Mouse (Mus musculus) midbrain, embryonic 14.5 days (tissue): ENCODE measurements around the gene Eda. TPM values are rescaled to one million over a fixed set of nuclear protein-coding genes. Genes with fewer than 3 reads are reported as not detected.

Experiments
- ATAC-seq: fragments of 200-750 bp; cut with Nextera tagmentation; 2 replicates; pipeline ENCODE4 v1.8.0; 2017; ENCODE audit warnings: moderate number of reproducible peaks, moderate library complexity; ENCODE audit not compliant: low FRiP score, low TSS enrichment
- DNase-seq: peaks from one replicate; pipeline ENCODE4 v3.0.0-alpha.2; 2015
- H3K27ac ChIP-seq: fragments of 300-500 bp; sonication (generic); replicated peaks from 2 replicates; pipeline ENCODE4 v1.5.1; 2014; ENCODE audit warnings: mild to moderate bottlenecking, low read depth, low read length, moderate library complexity
- H3K27me3 ChIP-seq: fragments of 300-500 bp; sonication (generic); 2 replicates; pipeline ENCODE4 v1.6.1; 2014; ENCODE audit warnings: low read length, control low read depth, mixed read lengths; ENCODE audit not compliant: control insufficient read depth, insufficient read depth
- H3K36me3 ChIP-seq: fragments of 300-500 bp; sonication (generic); 2 replicates; pipeline ENCODE4 v1.6.1; 2014; ENCODE audit warnings: low read length, control low read depth; ENCODE audit not compliant: control insufficient read depth, insufficient read depth
- H3K4me1 ChIP-seq: fragments of 300-500 bp; sonication (generic); 2 replicates; pipeline ENCODE4 v1.6.1; 2014; ENCODE audit warnings: mild to moderate bottlenecking, antibody characterized with exemption, low read length, control low read depth; ENCODE audit not compliant: control insufficient read depth, insufficient read depth
- H3K4me2 ChIP-seq: fragments of 300-500 bp; sonication (generic); 2 replicates; pipeline ENCODE4 v1.6.1; 2014; ENCODE audit warnings: mild to moderate bottlenecking, low read length, moderate library complexity
- H3K4me3 ChIP-seq: fragments of 300-500 bp; sonication (generic); replicated peaks from 2 replicates; pipeline ENCODE4 v1.5.1; 2014; ENCODE audit warnings: low read depth, low read length
- H3K9ac ChIP-seq: fragments of 300-500 bp; sonication (generic); replicated peaks from 2 replicates; pipeline ENCODE4 v1.6.1; 2014; ENCODE audit warnings: mild to moderate bottlenecking, low read length, moderate library complexity
- H3K9me3 ChIP-seq: fragments of 300-500 bp; sonication (generic); 2 replicates; pipeline ENCODE4 v1.6.1; 2016; ENCODE audit warnings: low read length, control low read depth, mixed read lengths; ENCODE audit not compliant: control insufficient read depth
- WGBS: fragments of 180-500 bp; shearing (Covaris S2); extraction: QIAGEN DNeasy Blood & Tissue Kit; methylation state at CpG from one replicate; pipeline ENCODE4 v1.1.7; 2014; 5-methylcytosine and 5-hydroxymethylcytosine counted together
- polyA plus RNA-seq: library from polyadenylated mRNA; unstranded; fragments of >200 nt; fragmentation: Nextera tagmentation; extraction: Ambion mirVana; gene quantifications from 2 replicates; pipeline ENCODE4 v1.2.1, GENCODE M21; 2014

Eda gene
- polyA plus RNA-seq, 1 experiment from 2014 or later, result 2.1 TPM

GRCm38 (mm10) chrX:99999342-99999741 is 23.9 kb downstream of the Eda start:
- no peaks in the 10 kb centered on the region for H3K4me1 ChIP-seq

GRCm38 (mm10) chrX:100118362-100118761 is 143.0 kb downstream of the Eda start:
- Histone ChIP-seq H3K9me3 (no peaks in the 10 kb centered on the region), H3K27me3 (no peaks in the 10 kb centered on the region), H3K4me1 (no peaks in the 10 kb centered on the region), H3K4me2 (no peak overlapping the region), H3K9ac (no peak overlapping the region), H3K36me3 (no peaks in the 10 kb centered on the region), H3K27ac (no peak overlapping the region), H3K4me3 (no peak overlapping the region)
- ATAC-seq, result no peak
- 47% methylated on average over 1 of the region's 1 CpGs for WGBS
- no peak for DNase-seq

More at GRCm38 (mm10) chrX:99999342-99999741, 23.9 kb downstream of the Eda start:
- Histone ChIP-seq H3K4me2 (no peak overlapping the region), H3K27me3 (no peaks in the 10 kb centered on the region), H3K36me3 (no peaks in the 10 kb centered on the region), H3K9me3 (no peaks in the 10 kb centered on the region), H3K27ac (no peak overlapping the region), H3K4me3 (no peak overlapping the region), H3K9ac (no peak overlapping the region)
- DNase-seq (no peak), ATAC-seq (no peak)
- WGBS, result 90% methylated on average over 2 of the region's 2 CpGs

- Histone ChIP-seq H3K9ac (no peak overlapping the region), H3K27me3 (no peaks in the 10 kb centered on the region), H3K27ac (no peak overlapping the region), H3K36me3 (no peaks in the 10 kb centered on the region), H3K9me3 (no peaks in the 10 kb centered on the region), H3K4me2 (no peak overlapping the region), H3K4me3 (no peak overlapping the region), H3K4me1 (no peaks in the 10 kb centered on the region)
- ATAC-seq (no peak), DNase-seq (peak; percentile 0)
- WGBS, result 36% methylated on average over 2 of the region's 2 CpGs
These were observed 219.9 kb downstream of the Eda start for GRCm38 (mm10) chrX:100195286-100195685.

GRCm38 (mm10) chrX:100313652-100314051 is 338.2 kb downstream of the Eda start:
- Histone ChIP-seq H3K4me2 (no peak overlapping the region), H3K9me3 (no peaks in the 10 kb centered on the region), H3K4me3 (no peak overlapping the region), H3K27me3 (no peaks in the 10 kb centered on the region), H3K4me1 (no peaks in the 10 kb centered on the region), H3K27ac (no peak overlapping the region), H3K36me3 (no peaks in the 10 kb centered on the region), H3K9ac (no peak overlapping the region)
- DNase-seq (no peak), ATAC-seq (no peak)

GRCm38 (mm10) chrX:100314172-100314902 is 338.9 kb downstream of the Eda start:
- ATAC-seq (no peak), DNase-seq (no peak)
- Histone ChIP-seq H3K4me2 (no peak overlapping the region), H3K4me3 (no peak overlapping the region), H3K4me1 (no peaks in the 10 kb centered on the region), H3K27ac (no peak overlapping the region), H3K9ac (no peak overlapping the region), H3K9me3 (no peaks in the 10 kb centered on the region), H3K27me3 (no peaks in the 10 kb centered on the region), H3K36me3 (no peaks in the 10 kb centered on the region)

- Histone ChIP-seq H3K4me2 (no peak overlapping the region), H3K27me3 (no peaks in the 10 kb centered on the region), H3K4me1 (no peaks in the 10 kb centered on the region), H3K9me3 (no peaks in the 10 kb centered on the region), H3K27ac (no peak overlapping the region), H3K4me3 (no peak overlapping the region), H3K9ac (no peak overlapping the region), H3K36me3 (no peaks in the 10 kb centered on the region)
- 83% methylated on average over 2 of the region's 2 CpGs for WGBS
- no peak for DNase-seq
- ATAC-seq, result no peak
These were observed 365.3 kb downstream of the Eda start for GRCm38 (mm10) chrX:100340687-100341086.

- H3K27me3 ChIP-seq, result no peaks in the 10 kb centered on the region
These were observed 369.0 kb downstream of the Eda start for GRCm38 (mm10) chrX:100344433-100344832.

GRCm38 (mm10) chrX:100356974-100357373 is 381.6 kb downstream of the Eda start:
- Histone ChIP-seq H3K36me3 (no peaks in the 10 kb centered on the region), H3K4me1 (no peaks in the 10 kb centered on the region), H3K27ac (no peak overlapping the region), H3K9ac (no peak overlapping the region), H3K4me2 (no peak overlapping the region), H3K9me3 (no peaks in the 10 kb centered on the region), H3K4me3 (no peak overlapping the region), H3K27me3 (no peaks in the 10 kb centered on the region)
- DNase-seq (no peak), ATAC-seq (no peak)
- WGBS, result 95% methylated on average over 2 of the region's 2 CpGs

More at GRCm38 (mm10) chrX:100344433-100344832, 369.0 kb downstream of the Eda start:
- H3K9me3 ChIP-seq, result no peaks in the 10 kb centered on the region
- no peak for ATAC-seq
- no peak overlapping the region for H3K4me3 ChIP-seq
- no peaks in the 10 kb centered on the region for H3K36me3 ChIP-seq
- no peak overlapping the region for H3K4me2 ChIP-seq
- 82% methylated on average over 2 of the region's 2 CpGs for WGBS
- no peak overlapping the region for H3K27ac ChIP-seq
- DNase-seq, result no peak
- H3K4me1 ChIP-seq, result no peaks in the 10 kb centered on the region
- no peak overlapping the region for H3K9ac ChIP-seq

GRCm38 (mm10) chrX:100389887-100390286 is 414.5 kb downstream of the Eda start:
- H3K4me1 ChIP-seq, result no peaks in the 10 kb centered on the region
- no peaks in the 10 kb centered on the region for H3K9me3 ChIP-seq
- DNase-seq (no peak), ATAC-seq (no peak)
- no peaks in the 10 kb centered on the region for H3K36me3 ChIP-seq
- no peak overlapping the region for H3K4me3 ChIP-seq
- no peak overlapping the region for H3K4me2 ChIP-seq
- no peak overlapping the region for H3K27ac ChIP-seq
- WGBS, result 88% methylated on average over 1 of the region's 1 CpGs
- H3K27me3 ChIP-seq, result no peaks in the 10 kb centered on the region
- no peak overlapping the region for H3K9ac ChIP-seq
